Mouse (Mus musculus): ENCODE data around the gene Ms4a6c.
"Not testable (repeated sequence)": the region's sequence is repeated elsewhere in the genome, so short reads cannot be mapped to it uniquely, and the experiment has no call there.

Gene Ms4a6c

DNA sequence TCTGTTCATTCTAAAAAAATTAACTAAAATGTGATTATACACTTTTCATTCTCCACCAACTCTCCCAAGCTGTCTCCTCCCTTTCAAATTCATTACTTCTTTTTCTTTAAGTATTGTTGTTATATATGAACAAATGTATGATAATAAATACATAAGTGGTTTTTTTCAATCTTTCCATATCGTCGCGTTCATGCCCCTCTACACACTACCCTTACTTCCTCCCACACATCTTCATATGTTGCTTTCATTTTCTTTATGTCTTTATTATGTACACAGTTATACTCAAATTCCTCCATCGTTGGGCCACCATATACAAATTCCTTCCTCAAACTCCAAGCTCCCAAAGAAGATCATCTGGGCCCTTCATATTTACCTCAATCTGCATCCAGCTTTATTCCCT is 32.2 kb downstream of the Ms4a6c start:
- no peak for ATAC-seq (ENCODE audit: low TSS enrichment)

DNA sequence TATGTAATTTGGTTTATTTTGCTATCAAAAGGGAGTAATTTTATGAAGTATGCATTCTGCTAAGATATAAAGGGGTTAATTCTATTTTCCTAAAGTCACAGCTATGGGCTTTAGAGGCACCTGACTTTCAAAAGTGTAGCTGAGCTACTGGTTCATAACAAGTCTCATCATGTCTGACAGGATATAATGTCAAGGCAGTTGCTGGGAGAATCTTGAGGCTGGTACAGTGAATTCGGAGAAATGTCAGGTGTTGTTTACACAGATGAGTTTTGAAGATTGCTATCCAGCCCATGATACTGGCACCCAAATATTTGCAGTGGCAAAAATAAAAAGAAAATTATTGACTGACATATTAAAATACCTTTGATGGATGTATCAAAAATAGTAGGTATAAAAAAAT is 35.7 kb downstream of the Ms4a6c start:
- ATAC-seq (ENCODE audit: low TSS enrichment): no peak

GRCm38 (mm10) chr19:11513458-11513857 is 44.3 kb downstream of the Ms4a6c start:
- ATAC-seq (ENCODE audit: low TSS enrichment): no peak

DNA sequence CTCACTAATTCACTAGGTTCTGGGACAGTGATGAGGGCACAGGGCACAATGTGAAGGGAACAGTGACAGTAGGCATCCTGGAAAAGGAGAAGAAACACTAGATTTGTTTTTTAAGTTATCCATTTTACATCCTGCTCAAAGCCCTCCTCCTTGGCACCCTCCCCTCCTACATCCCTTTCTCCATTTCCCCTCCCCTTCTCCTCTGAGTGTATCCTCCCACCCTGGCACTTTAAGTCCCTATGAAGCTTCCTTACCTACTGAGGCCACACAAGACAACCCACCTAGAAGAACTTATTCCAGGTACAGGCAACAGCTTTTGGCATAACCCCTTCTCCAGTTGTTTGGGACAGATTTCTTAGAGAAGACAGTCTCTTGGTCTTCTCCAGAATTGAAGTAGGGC is 47.1 kb downstream of the Ms4a6c start, which contains the start of gene Ms4a6b:
Ms4a6b (plus strand) TSS at position 267 of the 400 bp plus-strand sequence.
- no peak for ATAC-seq (ENCODE audit: low TSS enrichment)

- ATAC-seq (ENCODE audit: low TSS enrichment): no peak
Observed at GRCm38 (mm10) chr19:11516845-11517244, 47.7 kb downstream of the Ms4a6c start.

- ATAC-seq (ENCODE audit: low TSS enrichment): not testable (repeated sequence)
Observed at GRCm38 (mm10) chr19:11517373-11517772, 48.2 kb downstream of the Ms4a6c start.

DNA sequence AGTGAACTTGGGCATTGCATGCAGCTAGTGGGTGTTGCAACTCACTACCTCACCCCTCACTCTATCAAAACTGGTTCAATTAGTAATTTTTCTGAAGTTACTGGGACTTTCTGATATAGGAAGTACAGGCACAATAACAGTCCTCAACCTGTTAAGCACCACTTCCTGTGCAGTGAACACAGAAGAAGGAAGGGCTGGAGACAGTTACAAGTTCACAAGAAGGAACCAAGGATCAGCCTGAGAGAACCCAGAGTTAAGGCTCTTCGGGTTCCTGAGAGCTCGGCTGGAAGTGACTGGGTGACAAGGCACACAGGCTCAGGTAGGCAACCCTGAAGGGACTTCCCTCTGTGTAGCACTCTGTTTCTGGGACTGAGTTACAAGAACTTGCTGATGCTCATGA is 49.2 kb downstream of the Ms4a6c start:
- ATAC-seq (ENCODE audit: low TSS enrichment): not testable (repeated sequence)

DNA sequence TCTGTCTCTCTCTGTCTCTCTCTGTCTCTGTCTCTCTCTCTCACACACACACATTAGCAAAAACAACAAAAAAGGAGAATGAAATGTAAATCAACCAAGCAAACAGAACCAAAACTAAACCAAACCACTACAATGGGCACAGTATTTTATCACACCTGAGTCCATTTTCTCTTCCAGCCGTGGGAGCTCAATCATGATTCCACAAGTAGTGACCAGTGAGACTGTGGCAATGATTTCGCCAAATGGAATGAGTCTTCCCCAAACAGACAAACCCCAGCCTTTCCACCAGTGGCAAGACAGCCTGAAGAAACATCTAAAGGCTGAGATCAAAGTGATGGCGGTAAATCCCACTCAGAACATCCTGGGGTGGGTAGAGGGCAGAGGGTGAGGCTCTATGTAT is 51.0 kb downstream of the Ms4a6c start:
- no peak for ATAC-seq (ENCODE audit: low TSS enrichment)

Data from frontal cortex, adult (tissue).